Mouse (Mus musculus): ENCODE measurements around the gene Grb7. TPM values are rescaled to one million over a fixed set of nuclear protein-coding genes. Genes with fewer than 3 reads are reported as not detected.

Grb7 gene
- total RNA-seq, 2 experiments from 2014 or later = 2.8 to 2.9 TPM

DNA sequence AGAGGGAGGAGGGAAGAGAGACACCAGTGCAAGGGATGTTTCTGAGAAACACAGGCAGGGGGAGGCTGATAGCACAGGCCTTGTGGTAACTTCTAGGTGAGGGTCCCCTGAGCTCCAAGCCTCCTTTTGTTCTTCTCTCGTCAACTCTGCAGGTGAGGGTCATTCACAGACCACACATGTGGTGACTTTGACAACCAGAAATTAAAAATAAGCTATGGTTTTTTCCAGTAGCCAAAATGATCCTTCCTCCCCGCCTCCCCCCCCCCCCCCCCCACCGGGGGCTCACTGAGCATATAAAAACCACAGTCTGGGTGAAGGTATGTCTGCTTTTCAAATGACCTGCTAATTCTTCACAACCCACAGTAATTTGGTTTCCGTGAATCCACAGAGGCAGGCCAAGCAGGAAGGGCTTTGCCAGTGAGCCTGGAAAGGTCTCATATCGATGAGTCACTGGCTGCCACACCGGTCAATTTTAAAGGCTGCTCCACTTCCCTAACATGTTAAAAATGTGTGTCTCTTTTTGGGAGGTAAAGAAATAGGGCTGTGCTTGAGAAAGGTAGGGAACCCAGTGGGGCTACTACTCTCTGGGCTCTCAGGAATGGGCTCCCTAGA is 15.0 kb downstream of the Grb7 start:
- no peak for DNase-seq (ENCODE audit: low spot score in 2 of 2)
- intact Hi-C loops (cut with DNase I) = no loop called here

DNA sequence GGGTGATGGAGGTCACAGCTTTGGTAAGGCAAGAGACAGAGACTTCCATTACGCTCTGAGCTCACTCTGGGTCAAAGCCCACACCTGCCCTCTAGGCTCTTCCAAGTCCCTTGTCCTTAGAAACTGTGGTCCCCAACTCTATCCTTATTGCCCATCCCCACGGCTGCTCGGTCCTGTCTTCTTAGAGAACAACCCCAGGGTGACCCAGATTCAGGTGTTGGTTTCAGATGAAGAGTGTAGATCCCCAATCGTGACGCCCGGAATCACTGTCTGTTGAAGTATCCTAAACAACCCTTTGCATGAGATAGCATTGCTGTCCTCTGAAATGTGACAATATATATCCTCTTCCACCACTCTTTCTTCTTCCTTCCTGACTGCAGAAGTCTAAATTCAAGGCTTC is 16.1 kb downstream of the Grb7 start:
- DNase-seq (ENCODE audit: low spot score in 2 of 2) = no peak
- intact Hi-C loops (cut with DNase I) = no loop called here

DNA sequence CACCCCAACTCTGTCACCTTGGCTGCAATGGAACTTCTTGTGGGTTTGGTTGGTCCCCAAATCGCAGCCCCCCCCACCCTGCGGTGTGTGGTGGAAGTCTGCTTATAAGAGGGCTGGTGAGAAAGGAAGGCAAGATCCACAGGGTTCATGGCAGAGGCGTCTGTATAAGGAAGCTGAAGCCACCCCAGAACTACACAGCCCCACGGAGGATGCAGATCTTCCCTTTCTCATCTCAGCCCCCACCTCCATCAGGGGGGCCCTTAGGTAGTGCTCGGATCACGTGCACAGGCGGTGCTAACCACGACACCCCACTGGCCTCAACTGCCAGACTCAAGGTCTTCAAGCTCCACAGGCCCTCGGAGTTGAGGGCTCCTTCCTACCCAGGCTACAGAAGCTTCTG is 17.7 kb downstream of the Grb7 start:
- DNase-seq (ENCODE audit: low spot score in 2 of 2) = no peak
- intact Hi-C loops (cut with DNase I) = no loop called here

DNA sequence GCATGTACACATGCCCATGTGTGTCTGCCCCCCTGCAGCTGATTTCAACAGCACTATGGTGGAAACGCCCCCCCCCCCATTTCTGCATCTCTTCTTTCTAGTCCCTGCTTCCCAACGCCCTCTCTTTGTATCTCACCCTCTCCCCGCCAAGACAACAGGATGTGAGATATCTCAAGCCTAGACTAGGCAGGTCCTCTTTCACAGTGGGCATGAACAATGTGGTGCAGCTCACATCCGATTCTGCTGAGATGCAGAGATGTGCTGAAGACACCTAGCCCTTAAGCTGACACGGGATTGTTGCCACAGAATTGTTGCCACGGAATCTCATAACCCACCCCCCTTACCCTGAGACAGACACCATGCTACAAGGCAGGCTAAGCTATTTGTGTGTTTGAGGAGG is 18.3 kb downstream of the Grb7 start:
- intact Hi-C loops (cut with DNase I) = no loop called here
- no peak for DNase-seq (ENCODE audit: low spot score in 2 of 2)

DNA sequence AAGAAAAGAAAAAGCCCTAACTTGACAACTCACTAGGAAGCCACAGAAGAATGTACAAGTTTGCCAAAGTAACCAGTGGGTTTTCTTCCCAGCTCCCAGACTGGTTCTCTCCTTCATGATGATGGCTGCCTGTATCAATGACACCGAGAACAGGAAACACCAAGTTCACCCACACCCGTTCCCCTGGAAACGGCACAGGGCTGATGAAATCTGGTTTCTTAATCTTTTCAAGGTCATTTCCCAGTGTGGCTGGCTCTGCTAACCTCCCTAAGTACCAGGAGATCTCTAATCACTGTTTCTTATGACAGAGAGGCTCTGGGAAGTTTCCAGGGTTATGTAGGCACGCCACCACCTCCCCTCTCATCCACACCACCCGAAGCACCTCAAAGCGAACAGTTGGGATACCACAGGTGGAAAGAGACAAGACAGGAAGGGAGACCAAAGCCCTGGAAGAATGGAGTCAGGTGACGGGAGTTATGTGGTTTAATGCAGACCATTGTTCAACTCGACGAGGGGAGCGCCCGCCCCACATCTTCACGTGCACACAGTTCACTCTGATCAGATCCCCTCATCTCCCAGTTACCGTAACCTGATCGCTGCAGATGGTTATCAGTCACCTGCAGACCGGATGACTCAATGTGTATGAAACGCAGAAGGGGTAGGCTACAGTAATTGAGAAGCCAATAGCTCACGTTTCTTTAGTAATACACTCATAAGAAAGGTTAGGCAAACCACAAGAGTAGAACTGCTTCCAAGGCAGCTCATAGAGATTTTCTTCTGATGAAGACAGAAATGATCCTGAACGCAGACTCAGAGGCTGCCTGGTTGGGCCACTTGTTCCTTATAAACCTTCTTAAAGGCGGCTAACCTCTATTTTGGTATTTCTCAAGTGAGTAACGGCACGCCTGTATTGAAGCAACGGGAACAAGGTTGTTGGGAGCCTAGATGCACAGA is 23.8 kb downstream of the Grb7 start:
- DNase-seq (ENCODE audit: low spot score in 2 of 2) = no peak
- intact Hi-C loops (cut with DNase I) = no loop called here

DNA sequence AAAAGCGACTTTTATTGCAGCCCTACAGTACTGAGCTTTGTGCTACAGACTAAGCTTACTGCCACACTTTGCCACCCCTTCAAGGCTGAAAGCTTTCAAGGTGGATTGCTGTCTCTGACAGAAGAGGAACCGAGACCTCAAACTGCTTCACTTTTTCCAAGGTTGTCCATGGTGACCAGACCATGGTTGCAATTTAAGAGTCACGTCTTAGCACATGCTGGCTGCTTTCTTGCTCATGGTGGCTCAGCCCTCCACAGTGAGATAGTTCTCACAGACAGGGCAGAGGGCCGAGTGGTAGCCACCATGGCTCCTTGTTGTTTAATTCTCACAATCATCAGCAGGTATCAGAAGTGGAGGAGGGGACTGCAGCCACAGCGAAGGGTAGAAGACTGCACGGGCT is 24.6 kb downstream of the Grb7 start:
- intact Hi-C loops (cut with DNase I) = no loop called here
- DNase-seq (ENCODE audit: low spot score in 2 of 2) = no peak

DNA sequence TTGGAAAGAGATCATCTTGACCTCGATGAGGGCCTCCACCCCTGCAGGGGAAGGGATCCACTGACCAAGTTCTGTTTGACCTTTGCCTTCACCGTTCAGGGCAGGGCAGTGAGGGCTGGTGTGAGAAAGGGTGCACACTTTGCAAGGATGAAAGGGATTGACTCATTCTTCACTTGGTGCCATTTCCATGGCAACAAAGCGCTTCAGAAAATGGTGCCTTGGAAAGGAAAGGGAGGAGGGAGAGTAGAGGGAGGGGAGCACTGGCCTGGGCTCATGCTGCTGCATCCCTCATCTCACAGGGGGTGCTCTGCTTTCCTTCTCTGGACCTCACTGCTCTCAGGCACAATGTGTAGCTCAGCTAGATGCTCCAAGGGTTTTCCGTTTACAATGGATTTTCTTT is 26.5 kb downstream of the Grb7 start:
- no peak for DNase-seq (ENCODE audit: low spot score in 2 of 2)
- intact Hi-C loops (cut with DNase I) = no loop called here

DNA sequence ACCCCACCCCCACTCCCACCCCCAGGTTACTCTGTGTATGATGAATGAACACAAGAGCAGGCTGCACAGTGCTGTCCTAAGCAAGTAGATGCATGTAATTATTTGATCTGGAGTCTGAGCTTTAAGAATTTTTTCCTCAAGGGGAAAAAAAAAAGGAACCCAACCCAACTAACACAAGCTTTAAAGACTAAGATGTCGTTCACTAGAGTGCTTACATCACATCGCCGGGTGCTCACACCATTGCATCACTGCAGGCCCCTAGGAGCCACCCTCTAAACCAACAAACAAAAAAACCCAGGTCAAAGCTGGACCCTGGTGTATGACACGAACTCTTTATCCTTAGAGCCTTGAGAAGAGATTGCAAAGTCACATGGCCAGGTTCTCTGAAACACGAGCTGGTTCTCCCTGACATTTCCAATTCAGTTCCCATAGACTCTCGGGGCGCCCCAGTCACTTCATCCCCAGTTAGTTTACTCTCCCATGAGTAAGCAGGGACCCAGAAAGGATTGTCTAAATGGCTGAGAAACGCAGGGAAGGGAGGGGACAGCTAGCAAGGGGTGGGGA is 27.8 kb downstream of the Grb7 start:
- intact Hi-C loops (cut with DNase I) = no loop called here
- DNase-seq (ENCODE audit: low spot score in 2 of 2) = no peak

DNA sequence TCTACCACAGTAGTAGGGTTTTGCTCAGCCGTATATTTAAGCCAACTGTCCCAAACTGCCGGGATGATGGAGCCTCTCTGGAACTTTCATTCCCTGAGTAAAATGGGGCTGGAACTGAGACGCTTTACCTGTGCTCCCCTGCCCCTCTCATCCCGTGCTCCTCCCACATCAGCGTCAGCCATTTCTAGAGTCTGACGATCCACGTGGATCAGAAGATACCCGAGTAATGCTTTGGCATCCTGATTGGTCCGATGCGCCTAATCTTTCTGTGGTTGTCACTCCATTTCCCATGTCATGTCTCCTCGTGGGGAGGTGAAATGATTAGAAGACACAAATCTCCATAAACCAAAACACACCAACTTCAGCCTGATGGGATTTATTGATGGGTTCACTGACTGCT is 28.8 kb downstream of the Grb7 start:
- intact Hi-C loops (cut with DNase I) = no loop called here

DNA sequence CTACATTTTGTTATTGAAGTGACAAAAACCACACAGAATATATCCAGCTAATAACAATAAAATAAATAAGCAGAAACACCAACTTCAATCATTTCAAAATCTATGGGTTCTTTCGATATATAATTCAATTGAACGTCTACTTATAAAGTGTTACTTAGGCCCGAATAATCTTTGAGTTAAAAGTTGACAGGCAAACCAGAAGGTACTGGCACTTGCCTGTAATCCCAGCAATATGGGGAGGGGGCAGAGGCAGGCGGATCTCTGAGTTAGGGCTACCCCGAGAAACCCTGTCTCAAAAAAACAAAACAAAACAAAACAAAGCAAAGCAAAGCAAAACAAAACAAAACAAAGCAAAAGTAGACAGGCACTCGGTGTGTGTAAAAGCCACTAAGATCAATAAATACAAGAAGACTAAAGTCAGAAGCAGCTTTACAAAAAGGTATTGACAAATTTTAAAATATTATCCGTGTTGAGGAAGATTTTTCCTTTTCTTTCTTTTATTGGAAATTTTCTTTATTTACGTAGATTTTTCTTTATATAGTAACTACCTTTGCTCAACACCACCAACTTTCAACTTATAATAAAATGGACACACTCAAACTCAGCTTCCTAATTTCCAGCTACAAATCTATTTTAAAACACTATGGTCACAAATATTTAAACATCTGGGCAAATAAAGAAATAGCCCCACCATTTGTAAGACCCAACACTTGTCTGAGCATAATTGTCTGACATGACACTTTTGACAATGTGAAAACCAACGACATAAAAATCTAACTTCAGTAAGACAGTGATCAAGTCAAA is 29.6 kb downstream of the Grb7 start:
- intact Hi-C loops (cut with DNase I) = no loop called here
- no peak for DNase-seq (ENCODE audit: low spot score in 2 of 2)

More for the DNA sequence above, 28.8 kb downstream of the Grb7 start:
- no peak for DNase-seq (ENCODE audit: low spot score in 2 of 2)

DNA sequence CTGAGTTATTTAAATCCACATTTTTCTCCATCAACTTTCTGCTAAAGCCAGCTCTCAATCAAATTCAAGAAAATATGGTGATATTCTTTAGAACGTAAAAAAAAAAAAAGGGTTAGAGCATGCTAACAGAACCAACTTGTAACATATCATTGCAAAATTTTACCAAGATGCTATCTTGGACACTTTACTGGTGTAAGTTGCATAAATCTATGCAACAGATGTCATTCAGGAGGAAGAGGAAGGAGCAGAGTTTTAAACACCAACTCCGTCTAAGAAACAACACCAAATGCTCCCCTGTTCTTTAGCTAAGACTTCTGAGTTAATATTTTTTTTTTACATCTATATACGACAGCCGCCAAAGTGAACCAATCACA is 30.2 kb downstream of the Grb7 start:
- intact Hi-C loops (cut with DNase I) = no loop called here
- no peak for DNase-seq (ENCODE audit: low spot score in 2 of 2)

DNA sequence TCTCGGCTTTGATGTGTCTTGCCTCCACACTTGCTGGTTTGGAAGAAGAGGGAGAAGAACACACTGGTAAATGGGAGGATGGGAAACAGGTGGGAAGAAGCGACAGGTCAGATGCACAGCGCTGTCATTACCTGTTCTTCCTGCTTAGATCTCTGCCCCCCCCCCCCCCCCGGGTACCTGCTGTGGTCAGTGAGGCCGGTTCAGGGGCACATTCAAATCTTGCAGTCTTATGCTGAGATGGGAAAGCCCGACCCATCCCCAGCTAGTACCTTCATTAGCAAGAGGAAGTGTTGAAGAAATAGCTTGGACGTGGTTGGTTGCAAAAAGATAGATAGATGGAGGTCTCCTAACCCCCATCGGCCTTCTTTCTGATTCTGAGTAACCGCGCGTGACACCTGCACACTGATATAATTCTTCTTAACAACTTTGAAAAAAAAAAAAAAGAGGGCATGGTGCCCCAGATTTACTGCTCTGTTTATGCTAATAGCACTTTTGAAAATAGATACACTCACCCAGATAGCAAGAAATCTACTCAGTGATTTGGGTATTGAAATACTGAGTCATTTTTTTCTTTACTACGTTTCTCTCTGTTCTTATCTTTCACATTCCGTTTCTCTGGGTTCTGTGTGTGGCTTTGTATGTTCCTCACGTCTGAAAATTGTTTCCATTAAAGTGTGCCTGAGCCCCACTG is 31.0 kb downstream of the Grb7 start:
- intact Hi-C loops (cut with DNase I) = no loop called here
- DNase-seq (ENCODE audit: low spot score in 2 of 2) = no peak

DNA sequence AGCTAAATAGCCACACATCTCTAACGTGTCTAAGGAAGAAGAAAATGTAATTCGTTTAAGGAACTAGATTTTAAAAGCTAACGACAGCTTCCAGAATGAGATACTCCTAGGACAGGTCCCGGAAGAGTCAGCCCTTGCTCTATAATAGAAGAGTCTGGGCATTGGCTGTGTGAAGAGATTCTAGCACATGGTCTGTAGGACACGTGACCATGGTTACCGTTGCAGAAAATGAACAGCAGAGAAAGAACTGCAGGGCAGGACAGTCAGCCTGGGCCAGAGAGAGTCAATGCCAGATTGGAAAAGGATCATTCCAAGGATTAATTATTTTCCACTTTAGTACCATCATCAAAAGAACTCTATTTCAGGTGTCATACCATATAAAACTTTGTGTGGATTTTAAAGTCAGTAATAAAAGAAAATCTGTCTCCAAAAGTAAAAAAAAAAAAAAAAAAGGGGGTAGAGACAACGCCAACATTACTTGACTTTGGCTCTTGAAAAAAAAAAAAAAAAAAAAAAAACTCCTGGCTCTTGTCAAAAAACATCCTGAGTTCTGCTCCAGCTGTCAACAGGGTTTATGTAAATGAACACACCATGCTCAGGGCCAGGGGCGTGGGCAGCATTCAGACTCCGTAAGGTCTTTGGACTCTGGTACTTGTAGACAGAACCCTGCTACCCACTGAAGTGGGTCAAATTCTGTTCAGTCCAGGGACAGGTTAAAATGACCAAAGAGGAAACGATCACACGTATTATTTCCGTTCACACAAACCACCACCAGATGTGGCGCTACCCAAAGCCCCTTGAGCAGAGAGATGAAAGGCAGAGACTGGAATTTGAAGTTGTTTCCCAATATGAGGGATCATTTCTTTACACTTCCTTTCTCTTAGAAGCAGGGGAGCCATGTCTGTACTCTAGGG is 33.1 kb downstream of the Grb7 start:
- intact Hi-C loops (cut with DNase I) = no loop called here
- DNase-seq (ENCODE audit: low spot score in 2 of 2) = no peak

DNA sequence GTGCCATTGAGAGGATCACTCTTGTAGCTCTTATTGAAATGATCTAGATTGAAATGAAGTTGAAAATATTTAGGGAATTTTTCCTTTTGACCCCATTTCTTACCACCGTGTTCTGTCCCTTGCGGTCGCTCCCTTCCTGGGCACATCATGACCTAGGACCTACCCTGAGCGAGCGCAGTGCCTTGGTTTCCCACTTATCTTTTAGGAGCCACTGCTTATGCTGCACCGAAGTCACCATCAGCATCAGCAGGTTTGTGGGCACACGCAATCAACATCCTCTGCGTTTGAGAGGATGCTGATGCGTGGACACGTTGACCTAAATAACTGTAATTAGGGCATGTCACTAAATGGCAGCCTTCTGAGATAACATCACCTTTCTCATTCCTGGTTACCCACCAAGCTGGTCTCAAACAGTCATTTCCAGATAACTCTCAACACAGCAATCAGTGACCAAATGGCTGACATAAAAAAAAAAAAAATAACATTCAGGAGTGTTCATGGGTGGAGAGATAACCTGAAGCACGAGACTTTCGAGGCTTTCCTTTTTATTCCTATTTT is 33.8 kb downstream of the Grb7 start:
- DNase-seq (ENCODE audit: low spot score in 2 of 2) = no peak
- intact Hi-C loops (cut with DNase I) = no loop called here

DNA sequence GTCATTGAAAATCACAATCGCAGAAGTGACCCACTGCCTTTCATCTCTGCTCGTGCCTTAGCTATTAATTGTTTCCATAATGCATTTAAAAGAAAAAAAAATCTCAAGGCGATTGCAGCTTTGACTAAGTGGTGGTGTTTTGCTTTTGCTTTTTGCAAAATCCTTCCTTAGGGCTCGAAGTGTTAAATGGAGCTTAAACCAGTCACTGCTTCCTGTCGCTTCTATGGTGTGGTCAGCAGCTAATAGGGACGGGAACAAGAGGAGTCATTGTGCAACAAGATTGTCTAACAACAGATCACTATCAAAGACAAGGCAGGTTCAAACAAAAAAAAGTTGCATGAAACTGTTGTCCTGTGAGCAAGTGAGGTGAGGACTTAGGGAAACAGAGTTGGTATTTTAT is 35.0 kb downstream of the Grb7 start:
- intact Hi-C loops (cut with DNase I) = no loop called here
- DNase-seq (ENCODE audit: low spot score in 2 of 2) = no peak

DNA sequence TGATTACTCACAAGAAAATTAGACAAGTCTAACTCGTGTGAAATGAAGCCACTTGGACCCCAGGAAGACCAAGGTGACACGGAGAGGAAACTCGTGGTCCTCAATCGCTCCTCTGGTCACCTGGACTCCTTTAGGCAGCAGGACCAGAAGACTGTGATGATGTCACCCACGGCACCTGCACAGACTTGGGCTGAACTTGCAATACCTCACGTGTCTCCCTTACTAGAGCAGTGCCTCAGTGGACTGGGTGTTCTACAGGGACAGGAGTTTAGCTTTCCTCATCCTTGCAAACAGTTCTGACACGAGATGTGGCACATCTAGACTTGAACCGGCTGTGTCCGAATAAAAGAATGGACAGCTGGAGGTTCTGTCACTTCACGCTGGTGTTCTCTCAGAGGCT is 35.9 kb downstream of the Grb7 start:
- intact Hi-C loops (cut with DNase I) = no loop called here
- no peak for DNase-seq (ENCODE audit: low spot score in 2 of 2)

DNA sequence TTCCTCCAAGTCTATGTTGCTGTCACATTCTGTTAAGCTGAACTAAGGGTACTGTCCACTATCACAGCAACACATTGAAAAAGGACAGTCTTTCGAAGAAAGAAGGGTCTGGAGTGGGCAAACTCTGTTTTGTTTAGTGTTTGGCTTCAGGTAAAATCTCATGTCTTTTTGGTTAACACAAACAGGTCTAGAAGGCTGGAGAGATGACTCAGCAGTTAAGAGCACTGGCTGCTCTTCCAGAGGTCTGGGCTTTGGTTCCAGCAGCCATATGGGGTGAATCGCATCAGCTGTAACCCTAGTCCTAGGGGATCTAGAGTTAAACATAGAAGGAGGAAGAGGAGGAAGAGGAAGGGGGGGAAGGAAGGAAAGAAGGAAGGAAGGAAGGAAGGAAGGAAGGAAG is 39.6 kb downstream of the Grb7 start:
- intact Hi-C loops (cut with DNase I) = no loop called here
- DNase-seq (ENCODE audit: low spot score in 2 of 2) = no peak

DNA sequence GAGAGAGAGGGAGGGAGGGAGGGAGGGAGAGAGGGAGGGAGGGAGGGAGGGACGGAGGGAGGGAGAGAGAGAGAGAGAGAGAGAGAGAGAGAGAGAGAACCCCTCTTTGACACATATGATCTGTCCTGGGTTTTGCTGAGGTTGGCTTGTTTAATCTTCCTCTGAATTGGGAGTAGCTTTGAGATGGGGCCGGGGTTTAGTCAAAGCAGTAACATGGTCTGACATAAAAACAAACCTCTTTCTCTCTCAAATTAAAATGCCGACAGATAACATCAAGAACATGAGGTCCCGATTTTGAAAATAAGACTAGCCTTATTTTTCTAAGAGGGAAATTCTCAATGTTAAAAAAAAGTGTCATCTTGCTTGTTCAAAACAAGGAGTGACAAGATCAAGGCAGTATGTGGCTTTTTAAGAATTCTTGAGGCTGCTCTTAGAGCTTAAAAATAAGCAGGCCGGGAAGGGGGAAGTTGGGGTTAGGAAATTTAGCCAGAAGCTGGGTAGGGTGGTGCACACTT is 41.4 kb downstream of the Grb7 start:
- DNase-seq (ENCODE audit: low spot score in 2 of 2) = no peak
- intact Hi-C loops (cut with DNase I) = no loop called here
